Mouse (Mus musculus): ENCODE data around the gene Nectin2.

Nectin2 gene

GRCm38 (mm10) chr7:19769434-19770374 is 19.4 kb upstream of the Nectin2 start:
- DNase-seq (ENCODE audit: low read depth, low spot score) = peak; percentile 49

- no peak for DNase-seq (ENCODE audit: low read depth, low spot score)
These were observed 18.7 kb upstream of the Nectin2 start for GRCm38 (mm10) chr7:19769001-19769400.

- DNase-seq (ENCODE audit: low read depth, low spot score) = no peak
These were observed 18.0 kb upstream of the Nectin2 start for GRCm38 (mm10) chr7:19768251-19768650.

- no peak for DNase-seq (ENCODE audit: low read depth, low spot score)
These were observed 14.3 kb upstream of the Nectin2 start for GRCm38 (mm10) chr7:19764581-19764980.

- no peak for DNase-seq (ENCODE audit: low read depth, low spot score)
These were observed 13.7 kb upstream of the Nectin2 start for GRCm38 (mm10) chr7:19763829-19764477.

- DNase-seq (ENCODE audit: low read depth, low spot score) = no peak
These were observed 12.0 kb upstream of the Nectin2 start for GRCm38 (mm10) chr7:19762283-19762682.

GRCm38 (mm10) chr7:19760021-19760420 is 9.7 kb upstream of the Nectin2 start:
- DNase-seq (ENCODE audit: low read depth, low spot score) = no peak

GRCm38 (mm10) chr7:19758623-19759022 is 8.3 kb upstream of the Nectin2 start:
- DNase-seq (ENCODE audit: low read depth, low spot score) = no peak

GRCm38 (mm10) chr7:19755851-19756786 is 5.8 kb upstream of the Nectin2 start:
- DNase-seq (ENCODE audit: low read depth, low spot score) = no peak

- no peak for DNase-seq (ENCODE audit: low read depth, low spot score)
These were observed 4.7 kb upstream of the Nectin2 start for GRCm38 (mm10) chr7:19755008-19755407.

GRCm38 (mm10) chr7:19754065-19754464 is 3.8 kb upstream of the Nectin2 start:
- DNase-seq (ENCODE audit: low read depth, low spot score) = no peak

GRCm38 (mm10) chr7:19753587-19753986 is 3.3 kb upstream of the Nectin2 start:
- DNase-seq (ENCODE audit: low read depth, low spot score) = no peak

GRCm38 (mm10) chr7:19752652-19753051 is 2.4 kb upstream of the Nectin2 start:
- no peak for DNase-seq (ENCODE audit: low read depth, low spot score)

- DNase-seq (ENCODE audit: low read depth, low spot score) = no peak
These were observed 744 bp upstream of the Nectin2 start for GRCm38 (mm10) chr7:19751070-19751383.

- DNase-seq (ENCODE audit: low read depth, low spot score) = peak; percentile 86
These were observed 680 bp downstream of the Nectin2 start for GRCm38 (mm10) chr7:19749389-19750216.

GRCm38 (mm10) chr7:19748219-19749195 is 1.8 kb downstream of the Nectin2 start:
- DNase-seq (ENCODE audit: low read depth, low spot score) = peak; percentile 15

GRCm38 (mm10) chr7:19747420-19748218 is 2.7 kb downstream of the Nectin2 start:
- peak; percentile 9 for DNase-seq (ENCODE audit: low read depth, low spot score)

- DNase-seq (ENCODE audit: low read depth, low spot score) = no peak
These were observed 3.7 kb downstream of the Nectin2 start for GRCm38 (mm10) chr7:19746426-19747201.
